Mouse (Mus musculus): Measurements from ENCODE around the gene Pck2.

DNA sequence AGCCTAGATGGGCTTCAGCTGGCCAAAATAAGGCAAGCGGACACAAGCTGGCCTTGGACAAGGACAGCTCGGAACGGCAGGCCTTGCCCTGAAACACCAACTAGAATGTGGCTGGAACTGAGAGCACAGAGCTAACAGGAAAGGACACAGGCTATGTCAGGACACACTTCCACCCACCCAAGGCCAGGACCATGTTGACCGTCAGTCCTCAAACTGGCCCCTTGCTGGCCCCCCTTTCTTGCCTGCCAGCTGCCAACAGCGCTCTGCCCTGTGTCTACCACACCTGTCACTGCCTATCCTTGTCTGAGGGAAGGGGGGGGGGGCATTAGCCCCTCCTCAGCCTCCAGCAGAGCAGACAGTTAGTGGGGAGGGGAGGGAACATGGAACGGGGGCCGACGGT, 35.2 kb downstream of the Pck2 start, which contains the start of gene Fitm1:
- peak; percentile 85 for TF ChIP-seq POLR2A (IDR thresholded peaks at IDR 0.05; ENCODE audit: insufficient read depth, low read depth, low read length)
- TF ChIP-seq CTCF (IDR thresholded peaks at IDR 0.05), result no peak
